Mouse (Mus musculus): ENCODE measurements around the gene 1700029H14Rik. TPM values are rescaled to one million over a fixed set of nuclear protein-coding genes. Genes with fewer than 3 reads are reported as not detected.

The 1700029H14Rik gene
- polyA plus RNA-seq, 1 experiment from 2014 or later, result not detected

DNA sequence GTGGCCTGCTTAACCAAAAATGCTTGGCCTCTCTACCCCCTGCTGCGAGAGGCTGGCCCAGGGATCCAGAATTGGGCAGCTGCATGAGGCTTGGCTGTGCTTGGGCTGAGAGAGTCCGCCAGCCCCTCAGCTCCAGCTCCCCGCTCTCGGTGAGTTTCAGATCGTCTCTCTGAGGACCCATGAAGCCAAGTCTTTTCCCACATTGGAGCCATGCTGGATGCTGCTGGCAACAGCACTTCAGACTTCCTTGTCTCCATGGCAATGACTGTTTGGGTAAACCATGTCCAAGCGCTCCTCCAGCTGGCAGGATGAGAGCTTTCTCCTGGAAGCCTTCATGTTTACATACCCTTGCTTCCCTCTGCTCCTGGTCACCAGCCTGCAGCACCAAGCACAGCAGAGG is 23.4 kb downstream of the 1700029H14Rik start:
- H3K9ac ChIP-seq (replicated peaks; ENCODE audit: low read depth, low read length), result no peak overlapping the region
- H3K9me3 ChIP-seq (ENCODE audit: control insufficient read depth, low read depth, low read length), result no peaks in the 10 kb centered on the region
- no peaks in the 10 kb centered on the region for H3K27me3 ChIP-seq (ENCODE audit: control insufficient read depth, insufficient read depth, low read length)
- H3K4me3 ChIP-seq (ENCODE audit: low read depth, low read length), result no peak overlapping the region
- H3K4me2 ChIP-seq (replicated peaks; ENCODE audit: low read depth, low read length), result no peak overlapping the region
- no peak overlapping the region for H3K27ac ChIP-seq (ENCODE audit: low read length)
- no peaks in the 10 kb centered on the region for H3K4me1 ChIP-seq (ENCODE audit: control insufficient read depth, insufficient read depth, low read length)
- H3K36me3 ChIP-seq (ENCODE audit: control insufficient read depth, insufficient read depth, low read length), result no peaks in the 10 kb centered on the region
- WGBS, result 59% methylated on average over 6 of the region's 6 CpGs
- ATAC-seq (ENCODE audit: insufficient number of reproducible peaks, insufficient read depth, low FRiP score, low read depth), result peak; percentile 33; the same call in 1 of the 2 replicates

- Histone ChIP-seq H3K36me3 (ENCODE audit: control insufficient read depth, insufficient read depth, low read length) (no peaks in the 10 kb centered on the region), H3K9me3 (ENCODE audit: control insufficient read depth, low read depth, low read length) (no peaks in the 10 kb centered on the region), H3K4me2 (replicated peaks; ENCODE audit: low read depth, low read length) (no peak overlapping the region), H3K4me3 (ENCODE audit: low read depth, low read length) (no peak overlapping the region), H3K4me1 (ENCODE audit: control insufficient read depth, insufficient read depth, low read length) (peaks cover 3% of the 10 kb centered on the region; the same call in 1 of the 2 replicates), H3K9ac (replicated peaks; ENCODE audit: low read depth, low read length) (no peak overlapping the region), H3K27me3 (ENCODE audit: control insufficient read depth, insufficient read depth, low read length) (no peaks in the 10 kb centered on the region), H3K27ac (ENCODE audit: low read length) (no peak overlapping the region)
- WGBS, result 36% methylated on average over 2 of the region's 2 CpGs
- ATAC-seq (ENCODE audit: insufficient number of reproducible peaks, insufficient read depth, low FRiP score, low read depth), result no peak
These were observed 25.2 kb downstream of the 1700029H14Rik start for GRCm38 (mm10) chr8:13537102-13537501.

DNA sequence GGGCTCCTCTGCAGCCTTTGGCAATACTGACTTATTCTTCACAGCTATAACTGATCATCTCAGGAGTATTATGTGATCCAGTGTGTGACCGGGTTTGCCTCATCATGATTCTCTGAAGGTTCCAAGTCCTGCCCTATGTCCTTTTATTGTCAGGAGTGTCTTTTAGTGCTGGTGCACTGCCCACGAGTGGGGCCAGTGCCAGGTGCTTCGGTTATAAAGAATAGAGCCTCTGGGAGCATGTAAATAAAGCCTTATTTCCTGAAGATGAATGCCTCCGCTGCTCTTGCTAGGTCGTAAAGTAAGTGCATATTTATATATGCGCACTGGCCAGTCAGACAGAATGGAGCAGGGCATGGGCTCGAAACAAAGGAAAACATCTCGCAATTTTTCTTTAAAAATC is 29.1 kb downstream of the 1700029H14Rik start:
- no peaks in the 10 kb centered on the region for H3K9me3 ChIP-seq (ENCODE audit: control insufficient read depth, low read depth, low read length)
- H3K27ac ChIP-seq (ENCODE audit: low read length), result no peak overlapping the region
- H3K9ac ChIP-seq (replicated peaks; ENCODE audit: low read depth, low read length), result no peak overlapping the region
- ATAC-seq (ENCODE audit: insufficient number of reproducible peaks, insufficient read depth, low FRiP score, low read depth), result no peak
- no peaks in the 10 kb centered on the region for H3K36me3 ChIP-seq (ENCODE audit: control insufficient read depth, insufficient read depth, low read length)
- WGBS, result 74% methylated on average over 8 of the region's 8 CpGs
- no peaks in the 10 kb centered on the region for H3K27me3 ChIP-seq (ENCODE audit: control insufficient read depth, insufficient read depth, low read length)
- no peak overlapping the region for H3K4me3 ChIP-seq (ENCODE audit: low read depth, low read length)
- H3K4me2 ChIP-seq (replicated peaks; ENCODE audit: low read depth, low read length), result no peak overlapping the region
- peaks cover 32% of the 10 kb centered on the region for H3K4me1 ChIP-seq (ENCODE audit: control insufficient read depth, insufficient read depth, low read length)

DNA sequence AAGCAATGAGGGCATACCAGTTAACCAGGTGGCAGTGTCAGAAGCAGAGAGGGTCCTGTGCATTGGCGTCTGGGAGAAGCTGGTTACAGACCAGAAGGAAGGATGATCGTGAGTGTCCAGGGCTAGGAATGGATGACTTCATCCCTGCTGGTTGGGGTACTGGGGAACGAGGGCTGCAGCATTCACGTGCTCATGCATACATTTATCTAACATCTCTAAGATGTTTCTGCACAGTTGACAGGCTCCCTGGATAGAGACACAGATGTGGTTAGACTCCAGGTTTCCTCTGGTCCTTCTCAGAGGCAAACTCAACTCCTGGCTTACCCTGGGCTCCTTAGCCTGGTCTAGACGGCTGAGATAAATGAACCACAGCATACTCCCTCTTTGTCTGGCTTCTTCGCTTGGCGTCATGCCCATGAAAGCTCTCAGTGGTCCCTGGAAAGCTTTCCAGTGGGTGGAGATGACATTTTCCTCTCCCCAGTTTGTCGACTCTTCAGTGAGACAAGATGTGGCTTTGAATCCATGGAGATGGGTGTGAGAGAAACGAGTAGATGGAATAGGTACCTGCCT is 30.6 kb downstream of the 1700029H14Rik start:
- 43% methylated on average over 9 of the region's 9 CpGs for WGBS
- ATAC-seq (ENCODE audit: insufficient number of reproducible peaks, insufficient read depth, low FRiP score, low read depth), result peak; percentile 26; the same call in 1 of the 2 replicates
- H3K4me1 ChIP-seq (ENCODE audit: control insufficient read depth, insufficient read depth, low read length), result peaks cover 32% of the 10 kb centered on the region
- H3K36me3 ChIP-seq (ENCODE audit: control insufficient read depth, insufficient read depth, low read length), result no peaks in the 10 kb centered on the region
- no peak overlapping the region for H3K4me3 ChIP-seq (ENCODE audit: low read depth, low read length)
- no peak overlapping the region for H3K9ac ChIP-seq (replicated peaks; ENCODE audit: low read depth, low read length)
- peak overlapping the region; percentile 81; the same call in 1 of the 2 replicates for H3K27ac ChIP-seq (ENCODE audit: low read length)
- no peak overlapping the region for H3K4me2 ChIP-seq (replicated peaks; ENCODE audit: low read depth, low read length)
- H3K27me3 ChIP-seq (ENCODE audit: control insufficient read depth, insufficient read depth, low read length), result no peaks in the 10 kb centered on the region
- H3K9me3 ChIP-seq (ENCODE audit: control insufficient read depth, low read depth, low read length), result no peaks in the 10 kb centered on the region; the same call in 1 of the 2 replicates

DNA sequence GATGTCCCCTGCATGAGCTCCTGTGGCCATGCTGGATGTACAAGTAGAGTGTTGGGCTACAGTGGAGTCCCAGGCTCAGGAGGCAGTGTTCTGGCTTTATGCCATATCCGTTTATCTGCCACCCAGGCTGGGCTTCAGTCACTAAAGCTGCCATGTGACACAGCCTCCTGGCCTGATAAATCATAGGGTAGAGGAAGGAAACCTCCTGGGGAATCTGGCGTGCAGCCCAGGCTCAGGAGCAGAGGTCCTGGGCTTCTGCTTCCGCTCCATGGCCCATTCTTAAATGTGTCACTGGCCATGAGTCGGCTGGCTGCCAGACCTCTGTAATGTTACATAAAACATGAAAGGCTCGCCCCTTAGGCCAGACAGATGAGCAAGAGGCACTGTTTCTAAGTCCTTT is 31.3 kb downstream of the 1700029H14Rik start:
- peaks cover 32% of the 10 kb centered on the region for H3K4me1 ChIP-seq (ENCODE audit: control insufficient read depth, insufficient read depth, low read length)
- 28% methylated on average over 5 of the region's 5 CpGs for WGBS
- no peaks in the 10 kb centered on the region for H3K27me3 ChIP-seq (ENCODE audit: control insufficient read depth, insufficient read depth, low read length)
- H3K4me2 ChIP-seq (replicated peaks; ENCODE audit: low read depth, low read length), result no peak overlapping the region
- no peak overlapping the region for H3K9ac ChIP-seq (replicated peaks; ENCODE audit: low read depth, low read length)
- H3K27ac ChIP-seq (ENCODE audit: low read length), result peak overlapping the region; percentile 81; the same call in 1 of the 2 replicates
- ATAC-seq (ENCODE audit: insufficient number of reproducible peaks, insufficient read depth, low FRiP score, low read depth), result peak; percentile 63
- no peaks in the 10 kb centered on the region for H3K36me3 ChIP-seq (ENCODE audit: control insufficient read depth, insufficient read depth, low read length)
- no peak overlapping the region for H3K4me3 ChIP-seq (ENCODE audit: low read depth, low read length)
- H3K9me3 ChIP-seq (ENCODE audit: control insufficient read depth, low read depth, low read length), result no peaks in the 10 kb centered on the region; the same call in 1 of the 2 replicates

DNA sequence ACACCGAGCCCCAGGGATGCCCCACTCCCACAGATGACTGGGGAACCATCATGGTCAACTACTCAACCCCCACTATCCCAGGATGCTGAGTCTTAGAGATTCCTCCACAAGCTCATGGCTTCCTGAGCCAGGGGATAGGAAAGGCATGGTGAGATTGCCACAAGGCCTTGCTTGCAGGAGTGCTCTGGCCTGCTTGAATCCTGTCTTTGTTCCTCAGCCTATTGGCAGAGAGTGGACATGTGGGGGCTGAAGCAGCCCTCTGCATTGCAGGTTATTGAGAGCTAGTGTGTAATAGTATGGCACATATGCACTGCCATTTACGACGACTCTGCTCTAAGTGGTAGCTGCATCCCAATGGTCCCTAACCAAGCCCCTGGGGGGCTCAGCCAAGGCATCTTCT is 31.9 kb downstream of the 1700029H14Rik start:
- Histone ChIP-seq H3K27ac (ENCODE audit: low read length) (peak overlapping the region; percentile 81), H3K9me3 (ENCODE audit: control insufficient read depth, low read depth, low read length) (no peaks in the 10 kb centered on the region; the same call in 1 of the 2 replicates), H3K4me2 (replicated peaks; ENCODE audit: low read depth, low read length) (no peak overlapping the region), H3K4me3 (ENCODE audit: low read depth, low read length) (no peak overlapping the region), H3K9ac (replicated peaks; ENCODE audit: low read depth, low read length) (no peak overlapping the region), H3K27me3 (ENCODE audit: control insufficient read depth, insufficient read depth, low read length) (no peaks in the 10 kb centered on the region), H3K4me1 (ENCODE audit: control insufficient read depth, insufficient read depth, low read length) (peaks cover 32% of the 10 kb centered on the region), H3K36me3 (ENCODE audit: control insufficient read depth, insufficient read depth, low read length) (no peaks in the 10 kb centered on the region)
- no peak for ATAC-seq (ENCODE audit: insufficient number of reproducible peaks, insufficient read depth, low FRiP score, low read depth)
- WGBS, result 79% methylated on average over 3 of the region's 3 CpGs

- no peaks in the 10 kb centered on the region for H3K36me3 ChIP-seq (ENCODE audit: control insufficient read depth, insufficient read depth, low read length)
- 43% methylated on average over 7 of the region's 7 CpGs for WGBS
- no peak overlapping the region for H3K4me3 ChIP-seq (ENCODE audit: low read depth, low read length)
- no peaks in the 10 kb centered on the region for H3K27me3 ChIP-seq (ENCODE audit: control insufficient read depth, insufficient read depth, low read length)
- ATAC-seq (ENCODE audit: insufficient number of reproducible peaks, insufficient read depth, low FRiP score, low read depth), result peak; percentile 53; the same call in 1 of the 2 replicates
- peaks cover 32% of the 10 kb centered on the region for H3K4me1 ChIP-seq (ENCODE audit: control insufficient read depth, insufficient read depth, low read length)
- H3K4me2 ChIP-seq (replicated peaks; ENCODE audit: low read depth, low read length), result no peak overlapping the region
- H3K9me3 ChIP-seq (ENCODE audit: control insufficient read depth, low read depth, low read length), result no peaks in the 10 kb centered on the region; the same call in 1 of the 2 replicates
- H3K27ac ChIP-seq (ENCODE audit: low read length), result peak overlapping the region; percentile 81
- H3K9ac ChIP-seq (replicated peaks; ENCODE audit: low read depth, low read length), result no peak overlapping the region
These were observed 32.4 kb downstream of the 1700029H14Rik start for GRCm38 (mm10) chr8:13529891-13530316.

- peak; percentile 59 for ATAC-seq (ENCODE audit: insufficient number of reproducible peaks, insufficient read depth, low FRiP score, low read depth)
- Histone ChIP-seq H3K36me3 (ENCODE audit: control insufficient read depth, insufficient read depth, low read length) (no peaks in the 10 kb centered on the region), H3K27me3 (ENCODE audit: control insufficient read depth, insufficient read depth, low read length) (no peaks in the 10 kb centered on the region), H3K9ac (replicated peaks; ENCODE audit: low read depth, low read length) (no peak overlapping the region), H3K4me1 (ENCODE audit: control insufficient read depth, insufficient read depth, low read length) (peaks cover 32% of the 10 kb centered on the region), H3K4me3 (ENCODE audit: low read depth, low read length) (no peak overlapping the region), H3K27ac (ENCODE audit: low read length) (peak overlapping the region; percentile 81), H3K4me2 (replicated peaks; ENCODE audit: low read depth, low read length) (no peak overlapping the region), H3K9me3 (ENCODE audit: control insufficient read depth, low read depth, low read length) (no peaks in the 10 kb centered on the region; the same call in 1 of the 2 replicates)
- 48% methylated on average over 15 of the region's 15 CpGs for WGBS
These were observed 33.0 kb downstream of the 1700029H14Rik start for GRCm38 (mm10) chr8:13529011-13529840.
